Comparison of ENCODE assay signal across 20 mouse cellular contexts in genomic region chr7:135968638-135969037, GRCm38 (mm10).
"Had no signal": no experiment of that assay in that cellular context is flagged by ENCODE, and none has a peak within 500 bp of the region (broad histone marks: within the 10 kb centered on the region; RNA-seq: fewer than 3 reads in every experiment).

No protein-coding gene starts in this region.

- ATAC-seq: liver, embryonic 12.5 days; midbrain, embryonic 15.5 days had no signal

- DNase-seq: kidney, adult 8-10 months; kidney, postnatal 10 days; kidney, postnatal 36 days; liver; lung, adult 18-20 months; lung, postnatal 14 days; retina, postnatal 1 day; right cerebral cortex, postnatal 25 days; spleen, adult 18-20 months; thymus, adult 18-20 months; thymus, postnatal 36 days had no signal

- H3K9ac ChIP-seq: kidney, embryonic 15.5 days; limb, embryonic 13.5 days; liver, embryonic 12.5 days; liver, embryonic 15.5 days; midbrain, embryonic 15.5 days; neural tube, embryonic 13.5 days had no signal

- H3K36me3 ChIP-seq: kidney, embryonic 15.5 days; limb, embryonic 10.5 days; limb, embryonic 13.5 days; liver, embryonic 12.5 days; liver, embryonic 15.5 days; midbrain, embryonic 15.5 days; neural tube, embryonic 13.5 days had no signal

- H3K27ac ChIP-seq: kidney, embryonic 15.5 days; limb, embryonic 10.5 days; limb, embryonic 13.5 days; liver, embryonic 12.5 days; liver, embryonic 15.5 days; macrophage; midbrain, embryonic 15.5 days; neural tube, embryonic 13.5 days had no signal

- H3K4me2 ChIP-seq: kidney, embryonic 15.5 days; limb, embryonic 13.5 days; liver, embryonic 12.5 days; liver, embryonic 15.5 days; midbrain, embryonic 15.5 days; neural tube, embryonic 13.5 days had no signal

- H3K4me1 ChIP-seq: limb, embryonic 13.5 days; liver, embryonic 12.5 days; liver, embryonic 15.5 days had no signal

- H3K9me3 ChIP-seq: kidney, embryonic 15.5 days; limb, embryonic 10.5 days; limb, embryonic 13.5 days; liver, embryonic 12.5 days; liver, embryonic 15.5 days; midbrain, embryonic 15.5 days; neural tube, embryonic 13.5 days had no signal

- H3K27me3 ChIP-seq: kidney, embryonic 15.5 days; limb, embryonic 13.5 days; liver, embryonic 12.5 days; liver, embryonic 15.5 days; midbrain, embryonic 15.5 days; neural tube, embryonic 13.5 days had no signal

- H3K4me3 ChIP-seq: kidney, embryonic 15.5 days; limb, embryonic 10.5 days; limb, embryonic 13.5 days; liver, embryonic 12.5 days; liver, embryonic 15.5 days; midbrain, embryonic 15.5 days; myocyte; neural tube, embryonic 13.5 days had no signal
